Mouse (Mus musculus): ENCODE results near the gene Acod1.
A peak's percentile ranks its signal among the peaks of the same experiment; 100 is the strongest.

Gene Acod1

GRCm38 (mm10) chr14:103072731-103073130 is 26.0 kb downstream of the Acod1 start:
- no peak for DNase-seq (ENCODE audit: low spot score)

- no peak for DNase-seq (ENCODE audit: low spot score)
Measured at GRCm38 (mm10) chr14:103073825-103074224, 27.0 kb downstream of the Acod1 start.

DNA sequence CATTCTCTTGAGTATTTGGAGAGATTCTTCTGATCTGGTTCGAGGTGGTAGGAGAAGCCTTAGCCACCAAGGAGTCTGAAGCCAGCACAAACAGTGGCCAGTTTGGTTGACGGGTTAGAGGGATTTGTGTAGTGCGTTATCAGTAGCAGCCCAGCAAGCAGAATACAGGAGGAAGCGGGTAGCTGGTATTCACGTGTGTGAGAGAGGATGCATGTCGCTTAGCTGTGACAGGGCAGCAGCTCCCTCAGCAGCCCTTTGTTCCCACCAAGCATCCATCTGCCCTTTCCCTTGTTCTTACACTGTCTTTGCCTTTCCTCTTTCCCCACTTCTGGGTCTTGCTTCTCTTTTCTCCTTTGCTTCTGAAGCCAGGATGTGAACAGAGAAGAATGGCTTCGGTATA is 28.4 kb downstream of the Acod1 start:
- DNase-seq (ENCODE audit: low spot score) = no peak

DNA sequence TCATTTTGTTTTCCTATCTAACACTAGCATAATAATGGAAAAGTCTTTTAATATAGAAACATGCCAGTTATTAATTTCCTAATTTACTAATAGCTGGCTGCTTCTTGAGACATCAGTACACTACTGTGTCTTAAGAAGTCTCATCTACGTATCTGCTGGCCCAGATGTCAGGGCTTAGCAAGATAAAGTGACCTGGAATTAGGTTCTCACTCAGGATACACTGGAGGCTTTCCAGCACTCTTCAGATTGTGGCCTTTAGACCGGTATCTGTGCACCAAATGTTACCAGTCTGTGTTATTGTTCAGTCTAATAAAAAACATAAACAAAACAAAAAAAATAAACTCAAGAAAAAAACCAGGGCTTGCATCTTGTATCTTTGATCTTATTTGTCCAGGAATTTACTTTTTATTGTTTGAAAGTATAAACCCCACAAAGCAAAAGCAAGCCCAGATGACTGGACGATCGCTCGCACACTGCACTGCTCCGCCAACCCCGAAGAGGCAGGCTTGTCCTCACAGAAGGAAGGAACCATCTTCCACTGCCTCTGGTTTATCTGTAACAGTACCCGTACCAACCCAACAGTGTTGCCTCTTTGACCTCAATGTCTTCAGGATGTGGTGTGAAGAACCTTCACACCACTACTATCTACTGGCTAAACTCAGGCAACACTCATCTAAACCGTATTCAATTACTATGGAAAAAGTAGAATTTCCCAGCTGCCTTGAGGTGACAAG is 30.7 kb downstream of the Acod1 start:
- no peak for DNase-seq (ENCODE audit: low spot score)

DNA sequence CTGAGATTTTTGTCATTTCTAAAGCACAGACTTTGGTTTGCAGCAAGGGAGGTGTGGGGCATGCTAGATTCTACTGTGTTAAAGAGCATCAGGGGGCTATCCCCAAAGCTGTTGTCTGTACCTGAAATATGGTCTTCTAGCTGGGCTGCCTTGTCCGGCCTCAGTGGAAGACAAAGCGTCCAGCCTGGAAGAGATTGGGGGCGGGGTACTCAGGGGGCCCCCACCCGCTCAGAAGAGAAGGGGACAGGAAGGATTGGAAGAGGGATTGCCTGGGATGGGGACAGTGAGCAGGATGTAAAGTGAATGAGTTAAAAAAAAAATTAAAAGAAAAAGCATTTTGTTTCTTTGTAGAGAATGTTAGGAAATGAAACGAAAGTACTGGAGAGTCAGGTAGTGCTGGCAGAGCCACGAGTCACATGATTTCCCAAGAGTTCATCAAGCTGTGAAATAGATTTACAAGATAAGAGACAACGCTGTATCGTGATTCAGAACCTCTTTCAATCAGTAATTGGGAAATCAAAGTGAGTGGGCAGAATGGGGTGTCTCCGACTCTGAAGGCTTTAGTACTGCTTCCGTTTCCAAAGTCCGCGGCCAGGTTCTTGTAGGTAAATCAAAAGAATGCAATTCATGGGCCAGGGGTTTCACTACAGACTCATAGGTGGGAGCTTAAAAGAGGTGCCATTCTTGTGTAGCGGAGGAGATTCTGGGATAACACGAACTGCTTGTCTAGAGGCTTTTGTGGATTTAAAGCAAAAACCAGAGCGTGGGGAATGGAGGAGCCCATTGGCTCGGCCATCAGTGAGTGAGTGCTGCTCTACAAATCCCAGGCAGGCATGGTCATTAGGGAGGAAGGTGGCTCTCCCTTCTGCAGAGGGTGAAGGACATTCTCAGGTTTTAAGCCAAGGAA is 31.5 kb downstream of the Acod1 start:
- no peak for DNase-seq (ENCODE audit: low spot score)

DNA sequence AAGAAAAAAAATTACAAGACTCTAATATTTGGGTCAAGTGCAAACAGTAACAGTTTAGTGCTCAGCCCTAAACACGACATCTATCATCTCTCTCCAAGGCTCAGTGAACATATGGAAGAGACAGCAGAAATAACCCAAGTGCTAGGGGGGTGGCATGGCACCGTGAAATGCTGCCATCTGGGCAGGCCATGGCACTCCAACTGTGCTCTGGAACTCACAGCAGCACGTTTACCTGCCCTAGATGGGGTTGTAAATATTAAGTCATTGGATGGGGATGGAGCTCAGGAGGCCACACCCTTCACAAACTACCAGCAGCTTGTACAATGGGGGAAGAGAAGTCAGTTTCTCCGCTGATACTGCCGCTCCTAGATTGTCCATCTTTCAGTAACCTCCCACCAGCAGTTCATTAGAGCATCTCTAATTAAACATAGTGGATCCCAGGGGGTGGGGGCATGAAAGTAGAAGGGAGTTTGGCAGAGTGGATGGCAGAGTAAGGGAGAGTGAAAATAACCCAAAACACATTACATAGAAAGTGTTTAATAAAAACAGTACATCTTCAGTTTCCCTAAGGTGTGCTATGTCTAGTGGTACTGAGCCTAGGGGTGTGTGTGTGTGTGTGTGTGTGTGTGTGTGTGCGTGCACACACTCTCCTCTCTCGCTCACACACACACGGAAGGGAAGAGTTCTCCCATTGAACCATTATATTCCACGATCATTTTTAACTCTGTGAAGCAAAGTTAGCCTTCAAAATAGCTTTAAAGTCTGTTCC is 32.6 kb downstream of the Acod1 start:
- DNase-seq (ENCODE audit: low spot score) = no peak

- no peak for DNase-seq (ENCODE audit: low spot score)
Measured at GRCm38 (mm10) chr14:103085840-103086533, 39.2 kb downstream of the Acod1 start.

DNA sequence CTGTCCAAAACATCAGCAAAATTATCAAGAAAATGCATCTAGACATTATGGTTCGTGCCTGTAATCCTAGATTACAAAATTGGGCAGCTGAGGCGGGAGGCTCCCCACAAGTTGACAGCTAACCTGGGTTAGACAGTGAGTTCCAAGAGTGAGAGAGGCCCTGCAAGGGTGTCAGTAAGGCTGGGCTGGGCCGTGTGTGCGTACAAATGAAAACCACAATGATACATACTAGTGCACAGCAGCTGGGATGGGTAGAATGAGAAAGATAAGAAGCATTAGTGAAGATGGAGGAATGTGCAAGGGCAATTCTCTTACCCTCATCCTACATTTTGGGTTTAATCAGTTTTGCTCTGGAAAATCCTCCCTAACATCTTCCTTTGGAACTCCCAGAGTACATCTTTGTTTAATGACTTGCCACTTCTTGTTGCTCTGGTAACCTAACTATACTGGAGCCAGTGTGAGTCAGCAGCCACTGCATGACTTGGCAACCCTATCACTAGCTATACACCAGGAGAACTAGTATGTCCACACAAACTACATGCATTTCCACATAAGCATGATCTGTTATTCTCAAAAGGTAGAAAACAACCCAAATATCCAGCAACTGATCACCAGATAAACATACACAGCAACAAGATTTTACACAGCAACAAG is 40.0 kb downstream of the Acod1 start:
- DNase-seq (ENCODE audit: low spot score) = no peak

DNA sequence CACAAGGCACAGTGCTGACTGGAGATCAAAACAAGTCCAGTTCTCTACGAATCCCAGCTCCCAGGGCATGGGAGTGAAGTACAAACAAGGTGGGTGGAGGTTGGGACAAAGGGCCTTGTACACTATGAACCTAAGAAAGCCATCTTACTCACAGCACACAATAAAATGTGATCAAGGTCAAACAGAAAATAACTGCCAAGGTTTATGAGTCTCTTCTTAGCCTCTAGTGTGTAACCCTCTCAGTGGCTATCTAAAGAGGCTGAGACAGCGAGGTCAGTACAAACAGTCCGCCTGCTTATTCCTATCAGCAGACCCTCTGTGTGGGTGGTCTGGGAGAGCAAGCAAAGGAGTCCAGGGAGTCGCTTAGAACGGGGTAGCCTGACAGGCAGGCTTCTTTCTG is 41.1 kb downstream of the Acod1 start:
- no peak for DNase-seq (ENCODE audit: low spot score)

- DNase-seq (ENCODE audit: low spot score) = peak; percentile 74
Measured at GRCm38 (mm10) chr14:103088624-103089023, 41.8 kb downstream of the Acod1 start.

GRCm38 (mm10) chr14:103093236-103093635 is 46.5 kb downstream of the Acod1 start:
- DNase-seq (ENCODE audit: low spot score) = no peak

GRCm38 (mm10) chr14:103093670-103094069 is 46.9 kb downstream of the Acod1 start:
- no peak for DNase-seq (ENCODE audit: low spot score)

DNA sequence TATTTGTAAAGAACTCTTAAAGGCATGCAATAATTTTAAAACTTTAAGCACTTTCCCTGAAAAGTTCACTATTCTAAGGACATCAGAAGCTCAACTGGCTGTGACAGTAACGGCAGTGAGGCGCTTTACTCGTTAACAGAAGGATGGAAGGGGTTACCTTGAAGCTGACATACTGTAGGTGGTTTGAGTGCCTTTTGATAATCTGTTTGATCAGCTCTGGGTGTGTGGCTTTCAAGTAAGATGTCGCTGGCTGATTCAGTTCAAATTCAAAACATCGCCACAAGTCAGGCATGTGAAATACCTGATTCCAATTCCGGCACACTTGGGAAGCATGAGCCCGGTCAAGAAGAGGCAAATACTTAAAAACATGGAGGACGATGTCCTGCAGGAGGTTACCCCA is 48.3 kb downstream of the Acod1 start:
- DNase-seq (ENCODE audit: low spot score) = no peak

- no peak for DNase-seq (ENCODE audit: low spot score)
Measured at GRCm38 (mm10) chr14:103095826-103096225, 49.0 kb downstream of the Acod1 start.

DNA sequence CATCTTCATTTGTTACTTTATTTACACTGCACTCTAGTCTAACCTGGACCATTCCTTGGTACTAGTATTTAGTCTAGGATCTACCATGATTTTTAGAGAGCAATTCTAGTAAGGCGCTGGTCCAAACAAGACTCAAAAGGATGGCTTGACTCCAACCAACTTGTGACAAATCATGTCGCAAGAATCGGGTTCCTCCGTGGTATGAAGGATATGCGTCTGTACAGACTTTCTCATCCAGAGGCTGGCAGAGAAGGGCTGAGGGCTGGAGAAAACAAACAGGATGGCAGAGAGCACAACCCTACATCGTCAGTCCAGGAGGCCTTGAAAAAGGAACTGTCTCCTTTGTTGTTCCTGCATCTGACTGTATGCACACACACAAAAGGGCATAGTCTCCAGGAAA is 49.8 kb downstream of the Acod1 start:
- no peak for DNase-seq (ENCODE audit: low spot score)

- no peak for DNase-seq (ENCODE audit: low spot score)
Measured at GRCm38 (mm10) chr14:103098213-103098586, 51.4 kb downstream of the Acod1 start.

DNA sequence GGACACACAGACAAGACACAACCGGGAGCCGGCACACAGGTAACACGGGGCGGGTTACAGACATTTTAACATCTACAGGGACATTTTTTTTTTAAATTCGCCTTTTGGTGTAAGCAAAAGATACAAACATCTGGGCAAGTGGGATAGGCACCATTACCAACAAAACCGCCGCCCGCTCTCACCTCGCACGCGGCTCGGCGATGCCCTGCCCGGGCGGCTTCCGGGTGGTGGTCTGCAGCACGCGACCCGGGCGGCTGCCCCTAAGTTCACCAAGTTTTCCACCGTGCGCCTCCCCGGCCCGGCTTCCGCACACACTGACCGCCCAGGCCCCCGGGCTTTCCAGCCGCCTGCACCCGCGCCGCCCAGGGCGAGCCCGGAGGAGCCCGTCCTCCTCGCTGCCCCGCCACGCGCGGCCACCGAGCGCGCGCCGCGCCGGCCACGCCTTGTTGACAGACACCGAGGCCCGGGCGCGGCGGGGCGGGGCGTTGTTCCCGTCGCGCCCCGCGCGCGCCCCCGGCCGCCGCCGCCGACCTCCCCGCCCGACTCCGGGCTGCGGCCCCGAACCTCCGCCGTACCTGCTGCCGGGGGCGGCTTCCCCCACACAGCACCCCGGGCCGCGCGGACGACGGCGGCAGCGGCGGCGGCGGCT is 51.9 kb downstream of the Acod1 start:
- DNase-seq (ENCODE audit: low spot score) = peak; percentile 85

DNA sequence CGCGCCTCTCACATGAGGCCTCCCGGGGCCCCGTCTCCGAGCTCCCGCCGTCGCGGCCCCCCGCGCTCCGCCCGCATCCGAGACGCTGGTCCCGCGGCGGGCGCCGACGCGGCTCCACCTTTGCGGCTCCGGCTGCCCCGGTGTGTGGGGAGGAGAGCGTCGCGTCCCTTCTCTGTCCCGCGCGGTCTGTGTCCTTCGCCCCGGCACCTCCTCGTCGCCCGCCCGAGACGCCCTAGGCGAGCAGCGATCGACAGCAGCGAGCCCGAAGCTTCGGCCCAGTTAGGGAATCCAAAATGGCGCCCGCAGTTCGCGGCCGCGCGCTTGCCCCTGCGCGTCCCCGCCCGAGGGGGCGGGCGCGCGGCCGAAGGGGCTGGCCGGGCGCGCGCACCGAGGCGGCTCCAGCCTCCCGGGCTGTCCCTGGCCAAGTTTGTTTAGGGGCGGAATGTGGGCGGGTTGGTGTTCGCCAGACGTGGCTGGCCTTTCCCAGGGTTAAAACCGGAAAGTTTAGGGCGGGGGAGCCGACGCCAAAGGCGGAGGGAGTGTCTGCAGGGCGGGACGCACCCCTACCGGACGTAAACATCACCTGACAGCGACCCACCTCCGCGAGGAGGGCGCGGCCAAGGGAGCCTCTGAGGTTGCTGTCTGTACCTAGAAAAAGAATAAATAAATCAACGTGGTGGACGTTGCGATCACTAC is 52.6 kb downstream of the Acod1 start, which contains the start of gene Fbxl3:
Gene Fbxl3, minus strand, starts transcription at position 329 of the 696 bp plus-strand sequence.
- peak; percentile 90 for DNase-seq (ENCODE audit: low spot score)

DNA sequence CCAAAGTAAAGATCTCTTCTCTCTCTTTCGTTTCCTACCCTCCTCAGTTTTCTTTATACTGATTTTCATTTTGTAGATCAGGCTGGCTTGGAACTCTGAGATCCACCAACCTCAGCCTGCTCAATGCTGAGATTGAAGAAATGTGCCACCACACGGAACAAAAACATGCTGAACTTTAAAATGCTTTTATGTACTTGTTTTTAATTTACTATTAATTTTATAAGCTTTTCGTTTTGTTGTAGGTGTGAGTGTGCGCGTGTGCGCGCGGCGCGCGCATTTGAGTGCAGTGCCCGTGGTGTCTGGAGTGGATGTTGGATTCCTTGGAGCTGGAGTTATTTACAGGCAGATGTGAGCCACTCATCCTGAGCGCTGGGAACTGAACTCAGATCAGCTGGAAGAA is 53.5 kb downstream of the Acod1 start:
- DNase-seq (ENCODE audit: low spot score) = no peak

- no peak for DNase-seq (ENCODE audit: low spot score)
Measured at GRCm38 (mm10) chr14:103101171-103101570, 54.4 kb downstream of the Acod1 start.

All from embryo, embryonic 10 days (tissue).